Mouse (Mus musculus): ENCODE results near the gene Sdcbp2. TPM values are rescaled to one million over a fixed set of nuclear protein-coding genes. Genes with fewer than 3 reads are reported as not detected.

The Sdcbp2 gene
- polyA plus RNA-seq (2014; fragmentation: Illumina TruSeq; extraction: RNeasy Lipid Tissue Mini Kit (QIAGEN cat#74804); ENCODE audit: low read depth, low replicate concordance) = 33.8 TPM

DNA sequence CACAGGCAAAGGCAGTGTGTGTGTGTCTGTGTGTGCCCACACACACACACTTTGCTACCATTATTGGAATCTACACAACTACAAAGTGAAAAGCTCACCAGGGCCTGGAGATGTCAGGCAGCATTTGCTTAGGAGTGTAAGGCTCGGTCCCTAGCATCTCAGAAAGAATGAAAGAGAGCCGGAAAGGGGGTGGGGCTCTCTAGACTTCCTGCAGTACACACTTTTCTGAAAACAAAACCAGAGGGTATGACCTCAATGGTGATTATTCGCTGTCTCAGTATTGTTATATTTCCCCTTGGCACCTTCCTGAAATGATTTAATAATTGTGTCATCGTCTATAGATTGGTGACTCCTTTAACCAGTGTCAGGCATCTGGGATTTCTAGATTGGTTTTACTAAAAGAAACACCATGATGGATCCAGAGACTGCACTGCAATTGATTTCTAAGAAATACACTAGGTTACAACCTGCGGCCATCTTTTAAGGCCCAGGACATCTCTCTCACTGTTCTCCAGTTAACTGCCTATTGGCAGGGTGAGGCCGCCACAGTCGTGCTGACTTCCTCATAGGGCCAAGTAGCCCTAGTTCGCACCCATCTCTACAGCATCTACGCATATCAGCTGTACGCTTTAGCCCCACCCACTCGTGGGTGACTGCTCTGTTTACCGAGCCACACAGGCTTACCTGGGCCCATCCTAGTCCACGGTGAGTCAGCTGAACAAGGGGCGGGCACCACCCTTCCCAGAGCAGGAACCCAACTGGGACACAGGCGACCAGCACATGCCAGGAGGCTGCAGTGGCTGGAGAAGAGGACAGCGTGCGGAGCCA, at the start of gene Sdcbp2:
Sdcbp2 (plus strand) TSS at position 750 of the 828 bp plus-strand sequence.

GRCm38 (mm10) chr2:151542323-151543062, 29.9 kb upstream of the Sdcbp2 start, which contains the start of gene Fkbp1a:
Fkbp1a (plus strand) TSS chr2:151542483.

DNA sequence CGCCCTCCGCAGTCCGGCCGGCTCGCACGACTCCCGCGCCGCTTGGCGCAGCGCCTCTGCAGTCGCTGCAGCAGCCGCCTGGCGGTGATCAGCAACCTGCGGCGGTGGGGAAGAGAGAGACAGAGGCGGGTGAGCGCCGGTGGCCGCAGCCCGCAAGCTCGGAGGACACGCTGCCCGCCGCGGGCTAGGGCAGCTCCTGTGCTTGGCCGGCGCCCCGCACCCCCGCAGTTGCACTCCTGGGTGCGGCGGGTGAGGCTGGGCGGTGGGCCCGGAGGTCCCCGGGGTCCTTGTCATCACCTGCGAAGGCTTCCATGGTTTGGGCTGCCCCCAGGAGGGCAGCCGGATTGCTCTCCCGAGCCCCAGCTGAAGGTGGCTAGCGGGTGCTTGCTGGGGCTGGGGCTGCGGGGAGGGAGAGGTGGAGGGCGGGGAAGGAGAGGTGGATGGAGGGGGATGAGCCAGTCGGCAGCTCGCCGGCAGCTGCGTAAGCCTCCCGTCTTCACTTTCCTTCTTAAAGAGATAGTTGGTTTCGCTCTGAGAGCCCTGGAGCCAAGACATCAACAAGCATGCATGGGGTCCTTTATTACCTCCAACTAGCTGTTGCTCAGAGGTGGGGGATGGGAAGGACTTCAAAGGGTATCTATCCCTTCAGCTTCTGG, 59.9 kb downstream of the Sdcbp2 start, which contains the start of gene Snph:
Snph (minus strand) TSS at position 435 of the 656 bp plus-strand sequence.

Other genes starting within 250 kb of the Sdcbp2 start
- gene 4921509C19Rik, start 96.5 kb upstream of the Sdcbp2 start, polyA plus RNA-seq (2014; fragmentation: Illumina TruSeq; extraction: RNeasy Lipid Tissue Mini Kit (QIAGEN cat#74804); ENCODE audit: low read depth, low replicate concordance) = not detected
- 47.2 TPM for gene Nsfl1c, start 78.4 kb upstream of the Sdcbp2 start, polyA plus RNA-seq (2014; fragmentation: Illumina TruSeq; extraction: RNeasy Lipid Tissue Mini Kit (QIAGEN cat#74804); ENCODE audit: low read depth, low replicate concordance)
- gene Fkbp1a, start 30.1 kb upstream of the Sdcbp2 start, polyA plus RNA-seq (2014; fragmentation: Illumina TruSeq; extraction: RNeasy Lipid Tissue Mini Kit (QIAGEN cat#74804); ENCODE audit: low read depth, low replicate concordance) = 137 TPM
- 0.54 TPM for gene Snph, start 60.0 kb downstream of the Sdcbp2 start, polyA plus RNA-seq (2014; fragmentation: Illumina TruSeq; extraction: RNeasy Lipid Tissue Mini Kit (QIAGEN cat#74804); ENCODE audit: low read depth, low replicate concordance)
- 0.25 TPM for gene Rad21l, start 95.9 kb downstream of the Sdcbp2 start, polyA plus RNA-seq (2014; fragmentation: Illumina TruSeq; extraction: RNeasy Lipid Tissue Mini Kit (QIAGEN cat#74804); ENCODE audit: low read depth, low replicate concordance)
- gene Tmem74b, start 129.4 kb downstream of the Sdcbp2 start, polyA plus RNA-seq (2014; fragmentation: Illumina TruSeq; extraction: RNeasy Lipid Tissue Mini Kit (QIAGEN cat#74804); ENCODE audit: low read depth, low replicate concordance) = not detected
- gene Psmf1, start 171.6 kb downstream of the Sdcbp2 start, polyA plus RNA-seq (2014; fragmentation: Illumina TruSeq; extraction: RNeasy Lipid Tissue Mini Kit (QIAGEN cat#74804); ENCODE audit: low read depth, low replicate concordance) = 10.1 TPM